Mouse (Mus musculus) heart, postnatal 0 days (tissue): ENCODE measurements around the gene Znrf3. TPM values are rescaled to one million over a fixed set of nuclear protein-coding genes. Genes with fewer than 3 reads are reported as not detected.

Experiments
- ATAC-seq: fragments of 200-750 bp; cut with Nextera tagmentation; 2 replicates; pipeline ENCODE4 v1.8.0; 2017; ENCODE audit warnings: low read depth, moderate number of reproducible peaks, moderate library complexity; ENCODE audit not compliant: insufficient read depth
- DNase-seq: peaks from one replicate; pipeline ENCODE4 v3.0.0-alpha.2; 2016; ENCODE audit warnings: low spot score
- H3K27ac ChIP-seq: fragments of 300-500 bp; sonication (generic); 2 replicates; pipeline ENCODE4 v1.5.1; 2014; ENCODE audit warnings: low read depth, mild to moderate bottlenecking
- H3K27me3 ChIP-seq: fragments of 300-500 bp; sonication (generic); 2 replicates; pipeline ENCODE4 v1.6.1; 2014; ENCODE audit warnings: low read length, mixed read lengths; ENCODE audit not compliant: control insufficient read depth, insufficient read depth
- H3K36me3 ChIP-seq: fragments of 300-500 bp; sonication (generic); replicated peaks from 2 replicates; pipeline ENCODE4 v1.6.1; 2014; ENCODE audit warnings: low read length, mixed read lengths; ENCODE audit not compliant: control insufficient read depth, insufficient read depth
- H3K4me1 ChIP-seq: fragments of 300-500 bp; sonication (generic); 2 replicates; pipeline ENCODE4 v1.6.1; 2014; ENCODE audit warnings: antibody characterized with exemption; ENCODE audit not compliant: control insufficient read depth, insufficient read depth
- H3K4me2 ChIP-seq: fragments of 300-500 bp; sonication (generic); 2 replicates; pipeline ENCODE4 v1.6.1; 2014; ENCODE audit warnings: low read depth, mild to moderate bottlenecking, low read length, moderate library complexity
- H3K4me3 ChIP-seq: fragments of 300-500 bp; sonication (generic); 2 replicates; pipeline ENCODE4 v1.5.1; 2014; ENCODE audit warnings: low read depth, low read length
- H3K9ac ChIP-seq: fragments of 300-500 bp; sonication (generic); replicated peaks from 2 replicates; pipeline ENCODE4 v1.6.1; 2014; ENCODE audit warnings: low read depth, low read length, mixed read lengths
- H3K9me3 ChIP-seq: fragments of 300-500 bp; sonication (generic); replicated peaks from 2 replicates; pipeline ENCODE4 v1.6.1; 2016; ENCODE audit warnings: low read length; ENCODE audit not compliant: control insufficient read depth
- CTCF ChIP-seq: IDR thresholded peaks from 2 replicates; pipeline ENCODE4 v1.5.1; 2016; ENCODE audit warnings: antibody characterized with exemption, control low read depth, low read depth
- EP300 ChIP-seq: IDR thresholded peaks from 2 replicates; pipeline ENCODE4 v1.6.1; 2016; ENCODE audit warnings: antibody characterized with exemption, low read depth
- whole genome bisulfite sequencing: fragments of 180-500 bp; shearing (Covaris S2); extraction: QIAGEN DNeasy Blood & Tissue Kit; methylation state at CpG from one replicate; pipeline ENCODE4 v1.1.7; 2014; 5-methylcytosine and 5-hydroxymethylcytosine counted together
- polyA plus RNA-seq: library from polyadenylated mRNA; unstranded; fragments of >200 nt; fragmentation: Nextera tagmentation; extraction: Ambion mirVana; gene quantifications from 2 replicates; pipeline ENCODE4 v1.2.1, GENCODE M21; 2015
- total RNA-seq: library from RNA; depleted of rRNA; stranded (reverse); fragments of >200 nt; gene quantifications from 2 replicates; pipeline ENCODE4 v1.2.3, GENCODE M21; 2014; ENCODE audit warnings: low replicate concordance

Gene Znrf3
- total and polyA plus RNA-seq, 2 experiments from 2014 or later = 6.4 to 7.0 TPM

DNA sequence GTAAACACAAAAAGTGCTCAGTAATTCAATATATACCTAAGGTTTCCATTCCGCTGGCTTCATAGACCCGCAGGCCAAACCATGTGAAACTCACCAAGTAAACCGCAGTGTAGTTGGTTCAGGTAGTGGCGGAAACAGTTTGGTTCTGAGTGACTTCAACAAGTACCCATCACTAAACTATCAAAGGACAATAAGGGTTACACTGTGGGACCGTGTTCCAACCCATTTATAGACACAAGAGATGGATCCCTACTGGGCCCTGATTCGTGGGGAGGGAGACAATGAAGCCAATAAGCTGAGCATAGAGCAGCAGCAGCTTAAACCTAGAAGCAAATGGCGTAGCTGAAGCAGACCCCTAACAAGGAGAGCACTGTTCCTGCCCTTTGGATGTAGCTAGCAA lies 107.8 kb downstream of the Znrf3 start:
- WGBS = 90% methylated on average over 7 of the region's 7 CpGs
- no peak for ATAC-seq
- TF ChIP-seq EP300 = no peak
- no peak for TF ChIP-seq CTCF
- H3K4me3 ChIP-seq = no peak overlapping the region
- no peaks in the 10 kb centered on the region for H3K4me1 ChIP-seq
- DNase-seq = no peak
- no peak overlapping the region for H3K27ac ChIP-seq
- no peaks in the 10 kb centered on the region; the same call in 1 of the 2 replicates for H3K36me3 ChIP-seq
- no peaks in the 10 kb centered on the region for H3K27me3 ChIP-seq
- H3K9ac ChIP-seq = no peak overlapping the region
- no peaks in the 10 kb centered on the region for H3K9me3 ChIP-seq
- H3K4me2 ChIP-seq = no peak overlapping the region

DNA sequence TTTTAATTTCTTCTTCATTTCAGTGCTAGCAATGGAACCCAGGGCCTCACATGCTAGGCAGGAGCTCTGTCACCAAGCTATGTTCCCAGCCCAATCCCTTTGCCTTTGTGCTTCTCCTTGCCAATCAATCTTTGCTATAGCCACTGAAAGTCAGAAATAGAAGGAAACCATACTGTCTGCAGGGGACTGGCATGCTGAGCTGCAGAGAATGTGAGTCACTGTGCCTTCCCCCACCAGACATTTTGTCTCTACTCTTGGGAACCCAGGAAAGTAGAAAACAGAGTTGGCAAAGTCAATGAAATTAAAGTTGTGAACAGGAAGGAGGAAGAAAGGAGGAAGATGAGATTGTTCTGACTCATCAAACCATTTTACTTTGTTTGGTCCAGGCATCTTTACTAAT lies 108.4 kb downstream of the Znrf3 start:
- Histone ChIP-seq H3K9me3 (no peaks in the 10 kb centered on the region), H3K4me1 (no peaks in the 10 kb centered on the region), H3K4me2 (no peak overlapping the region), H3K27ac (no peak overlapping the region), H3K4me3 (no peak overlapping the region), H3K36me3 (no peaks in the 10 kb centered on the region; the same call in 1 of the 2 replicates), H3K9ac (no peak overlapping the region), H3K27me3 (no peaks in the 10 kb centered on the region)
- DNase-seq (no peak), ATAC-seq (no peak)
- TF ChIP-seq EP300 (no peak), CTCF (no peak)

- no peaks in the 10 kb centered on the region for H3K9me3 ChIP-seq
- no peaks in the 10 kb centered on the region for H3K27me3 ChIP-seq
- H3K4me3 ChIP-seq = no peak overlapping the region
- WGBS = 91% methylated on average over 4 of the region's 4 CpGs
- no peak for DNase-seq
- no peak for ATAC-seq
- H3K4me1 ChIP-seq = no peaks in the 10 kb centered on the region
- no peak for TF ChIP-seq EP300
- TF ChIP-seq CTCF = no peak
- no peak overlapping the region for H3K9ac ChIP-seq
- H3K36me3 ChIP-seq = peaks cover 5% of the 10 kb centered on the region; the same call in 1 of the 2 replicates
- no peak overlapping the region for H3K27ac ChIP-seq
- H3K4me2 ChIP-seq = no peak overlapping the region
These were observed 113.8 kb downstream of the Znrf3 start for GRCm38 (mm10) chr11:5330851-5331250.

DNA sequence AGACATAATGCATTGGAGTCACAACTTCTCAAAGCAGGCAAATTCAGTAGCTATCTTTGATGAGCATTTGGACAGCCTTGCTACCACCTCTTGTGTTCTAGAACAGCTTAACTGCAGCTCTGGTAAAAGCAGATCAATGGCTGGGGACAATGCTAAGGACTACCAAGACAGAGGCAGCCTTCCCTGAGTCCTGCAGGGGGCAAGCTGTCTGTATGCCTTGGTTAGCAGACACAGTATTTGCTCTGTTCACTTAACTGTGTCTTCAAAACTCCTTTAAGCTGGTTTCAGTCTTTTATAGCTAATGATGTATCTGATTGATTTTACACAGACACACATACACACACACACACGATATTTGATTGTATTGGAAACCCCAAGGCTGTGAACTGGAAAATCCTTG lies 117.0 kb downstream of the Znrf3 start:
- DNase-seq (no peak), ATAC-seq (no peak)
- TF ChIP-seq CTCF = peak; percentile 20
- TF ChIP-seq EP300 = no peak
- Histone ChIP-seq H3K4me2 (no peak overlapping the region), H3K36me3 (peaks cover 5% of the 10 kb centered on the region; the same call in 1 of the 2 replicates), H3K27me3 (no peaks in the 10 kb centered on the region), H3K27ac (no peak overlapping the region), H3K9ac (no peak overlapping the region), H3K4me3 (no peak overlapping the region), H3K9me3 (no peaks in the 10 kb centered on the region), H3K4me1 (no peaks in the 10 kb centered on the region)
- WGBS = 82% methylated on average over 1 of the region's 1 CpGs

- H3K9ac ChIP-seq = no peak overlapping the region
- H3K27me3 ChIP-seq = no peaks in the 10 kb centered on the region
- ATAC-seq (no peak), DNase-seq (no peak)
- whole genome bisulfite sequencing = 89% methylated on average over 3 of the region's 3 CpGs
- no peak overlapping the region for H3K4me3 ChIP-seq
- H3K36me3 ChIP-seq = peaks cover 5% of the 10 kb centered on the region; the same call in 1 of the 2 replicates
- no peak for TF ChIP-seq CTCF
- no peak for TF ChIP-seq EP300
- no peaks in the 10 kb centered on the region for H3K4me1 ChIP-seq
- no peaks in the 10 kb centered on the region for H3K9me3 ChIP-seq
- H3K27ac ChIP-seq = no peak overlapping the region
- no peak overlapping the region for H3K4me2 ChIP-seq
These were observed 118.4 kb downstream of the Znrf3 start for GRCm38 (mm10) chr11:5326252-5326651.

DNA sequence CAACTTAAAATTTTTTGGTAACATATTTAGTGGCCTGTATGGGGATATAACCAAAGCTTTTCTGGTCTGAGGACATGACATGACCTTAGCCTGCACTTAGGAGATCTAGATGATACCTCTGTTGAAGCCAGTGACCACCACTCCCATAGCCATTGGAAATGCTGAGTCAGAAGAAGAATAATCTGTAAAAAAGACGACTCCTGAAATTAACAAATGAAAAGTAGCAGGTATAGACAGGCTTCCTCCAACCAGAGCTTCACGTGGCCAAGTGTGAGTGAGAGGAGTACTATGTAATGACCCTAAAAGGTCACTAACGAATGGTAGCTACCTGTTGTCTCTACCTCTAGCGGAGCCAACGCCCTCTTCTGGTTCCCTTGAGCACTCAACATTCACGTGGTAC lies 119.4 kb downstream of the Znrf3 start:
- Histone ChIP-seq H3K36me3 (peaks cover 5% of the 10 kb centered on the region; the same call in 1 of the 2 replicates), H3K9ac (no peak overlapping the region), H3K9me3 (no peaks in the 10 kb centered on the region), H3K4me3 (no peak overlapping the region), H3K27me3 (no peaks in the 10 kb centered on the region), H3K27ac (no peak overlapping the region), H3K4me1 (no peaks in the 10 kb centered on the region), H3K4me2 (no peak overlapping the region)
- TF ChIP-seq CTCF (no peak), EP300 (no peak)
- DNase-seq = no peak
- ATAC-seq = no peak
- WGBS = 94% methylated on average over 6 of the region's 6 CpGs
